Mouse (Mus musculus): ENCODE results near the gene Tstd1.
A peak's percentile ranks its signal among the peaks of the same experiment; 100 is the strongest.

Gene Tstd1

GRCm38 (mm10) chr1:171418660-171419059, at the start of gene Tstd1:
Gene Tstd1 (plus strand): TSS chr1:171418872.
- peak; percentile 80 for DNase-seq

- DNase-seq: peak; percentile 58
Observed at GRCm38 (mm10) chr1:171369845-171370556, 48.7 kb upstream of the Tstd1 start, which contains the start of gene Nectin4. Gene Nectin4 (plus strand): TSS chr1:171370099.

- DNase-seq: no peak
Observed at GRCm38 (mm10) chr1:171372880-171373279, 45.8 kb upstream of the Tstd1 start.

- no peak for DNase-seq
Observed at GRCm38 (mm10) chr1:171373946-171374345, 44.7 kb upstream of the Tstd1 start.

GRCm38 (mm10) chr1:171375646-171376097, 43.0 kb upstream of the Tstd1 start:
- no peak for DNase-seq

GRCm38 (mm10) chr1:171378298-171378697, 40.4 kb upstream of the Tstd1 start:
- DNase-seq: no peak

- DNase-seq: peak; percentile 81
Observed at GRCm38 (mm10) chr1:171379935-171380599, 38.6 kb upstream of the Tstd1 start.

- DNase-seq: no peak
Observed at GRCm38 (mm10) chr1:171382096-171382620, 36.5 kb upstream of the Tstd1 start.

- DNase-seq: no peak
Observed at GRCm38 (mm10) chr1:171384361-171384760, 34.3 kb upstream of the Tstd1 start.

GRCm38 (mm10) chr1:171385171-171385570, 33.5 kb upstream of the Tstd1 start:
- DNase-seq: no peak

- DNase-seq: no peak
Observed at GRCm38 (mm10) chr1:171387099-171387498, 31.6 kb upstream of the Tstd1 start.

GRCm38 (mm10) chr1:171388376-171389102, 30.1 kb upstream of the Tstd1 start, which contains the start of gene Arhgap30:
Gene Arhgap30 (plus strand): TSS chr1:171388954.
- peak; percentile 13 for DNase-seq

GRCm38 (mm10) chr1:171390101-171390500, 28.6 kb upstream of the Tstd1 start:
- no peak for DNase-seq

GRCm38 (mm10) chr1:171401821-171402220, 16.9 kb upstream of the Tstd1 start:
- no peak for DNase-seq

GRCm38 (mm10) chr1:171402991-171403390, 15.7 kb upstream of the Tstd1 start:
- no peak for DNase-seq

GRCm38 (mm10) chr1:171407263-171407662, 11.4 kb upstream of the Tstd1 start:
- no peak for DNase-seq

- no peak for DNase-seq
Observed at GRCm38 (mm10) chr1:171410231-171410630, 8.4 kb upstream of the Tstd1 start.

- peak; percentile 97 for DNase-seq
Observed at GRCm38 (mm10) chr1:171410947-171411484, 7.7 kb upstream of the Tstd1 start, which contains the start of gene Usf1. Gene Usf1 (plus strand): TSS chr1:171411313.

- DNase-seq: no peak
Observed at GRCm38 (mm10) chr1:171411492-171411941, 7.2 kb upstream of the Tstd1 start.

- DNase-seq: peak; percentile 45
Observed at GRCm38 (mm10) chr1:171412001-171412441, 6.7 kb upstream of the Tstd1 start.

GRCm38 (mm10) chr1:171412446-171412845, 6.2 kb upstream of the Tstd1 start:
- peak; percentile 28 for DNase-seq

- no peak for DNase-seq
Observed at GRCm38 (mm10) chr1:171413608-171414007, 5.1 kb upstream of the Tstd1 start.
